Mouse (Mus musculus): ENCODE measurements around the gene Prss50. TPM values are rescaled to one million over a fixed set of nuclear protein-coding genes. Genes with fewer than 3 reads are reported as not detected.
"Not testable (repeated sequence)": the region's sequence is repeated elsewhere in the genome, so short reads cannot be mapped to it uniquely, and the experiment has no call there.

Prss50 gene
- total RNA-seq (2021): under 1 TPM; 0.32 to 0.51 TPM
- long read RNA-seq, experiment 1, partial matches to known transcripts: 0 of 1 reads
- long read RNA-seq, experiment 1, other reads (novel, unspliced or antisense): 0 of 1 reads
- long read RNA-seq, experiment 2: 0 reads

GRCm38 (mm10) chr9:110857781-110858472, at the start of gene Prss50:
Prss50 (plus strand) TSS chr9:110857967.
- peak; percentile 79 for TF ChIP-seq CTCF (conservative IDR thresholded peaks at IDR 0.05)
- H3K27ac ChIP-seq: no peak within 1 kb of the TSS
- no peak for DNase-seq (ENCODE audit: low spot score in 2 of 2)
- H3K4me3 ChIP-seq: peak within 1 kb of the TSS; percentile 23

- no peak overlapping the region for H3K27ac ChIP-seq
- TF ChIP-seq CTCF (conservative IDR thresholded peaks at IDR 0.05): no peak
- no peak overlapping the region for H3K4me3 ChIP-seq
- DNase-seq (ENCODE audit: low spot score in 2 of 2): no peak
These were observed 47.7 kb upstream of the Prss50 start for GRCm38 (mm10) chr9:110810051-110810450.

GRCm38 (mm10) chr9:110813789-110814188, 44.0 kb upstream of the Prss50 start, which contains the start of gene Prss44:
Prss44 (plus strand) TSS chr9:110813994.
- no peak for TF ChIP-seq CTCF (conservative IDR thresholded peaks at IDR 0.05)
- DNase-seq (ENCODE audit: low spot score in 2 of 2): no peak
- H3K4me3 ChIP-seq: no peak within 1 kb of the TSS

GRCm38 (mm10) chr9:110820546-110820945, 37.2 kb upstream of the Prss50 start:
- not testable (repeated sequence) for DNase-seq (ENCODE audit: low spot score in 2 of 2); H3K4me3 ChIP-seq; H3K27ac ChIP-seq

More at GRCm38 (mm10) chr9:110813789-110814188, 44.0 kb upstream of the Prss50 start, which contains the start of gene Prss44:
- H3K27ac ChIP-seq: no peak within 1 kb of the TSS

GRCm38 (mm10) chr9:110821436-110821835, 36.3 kb upstream of the Prss50 start:
- H3K27ac ChIP-seq: no peak overlapping the region
- DNase-seq (ENCODE audit: low spot score in 2 of 2): no peak
- no peak overlapping the region for H3K4me3 ChIP-seq
- no peak for TF ChIP-seq CTCF (conservative IDR thresholded peaks at IDR 0.05)

GRCm38 (mm10) chr9:110825426-110825825, 32.3 kb upstream of the Prss50 start:
- H3K27ac ChIP-seq: no peak overlapping the region
- DNase-seq (ENCODE audit: low spot score in 2 of 2): no peak
- no peak overlapping the region for H3K4me3 ChIP-seq
- TF ChIP-seq CTCF (conservative IDR thresholded peaks at IDR 0.05): no peak

GRCm38 (mm10) chr9:110825832-110826231, 31.9 kb upstream of the Prss50 start:
- Histone ChIP-seq H3K27ac (no peak overlapping the region), H3K4me3 (no peak overlapping the region)
- TF ChIP-seq CTCF (conservative IDR thresholded peaks at IDR 0.05): no peak
- no peak for DNase-seq (ENCODE audit: low spot score in 2 of 2)

GRCm38 (mm10) chr9:110826390-110826789, 31.4 kb upstream of the Prss50 start, which contains the start of gene Prss43:
Prss43 (plus strand) TSS chr9:110826690.
- no peak within 1 kb of the TSS for H3K27ac ChIP-seq
- TF ChIP-seq CTCF (conservative IDR thresholded peaks at IDR 0.05): no peak
- DNase-seq (ENCODE audit: low spot score in 2 of 2): no peak
- no peak within 1 kb of the TSS for H3K4me3 ChIP-seq

- Histone ChIP-seq H3K4me3 (no peak overlapping the region), H3K27ac (no peak overlapping the region)
- no peak for DNase-seq (ENCODE audit: low spot score in 2 of 2)
- TF ChIP-seq CTCF (conservative IDR thresholded peaks at IDR 0.05): no peak
These were observed 24.7 kb upstream of the Prss50 start for GRCm38 (mm10) chr9:110833021-110833420.

GRCm38 (mm10) chr9:110834411-110834810, 23.4 kb upstream of the Prss50 start, which contains the start of gene Prss45:
Prss45 (plus strand) TSS chr9:110834588.
- Histone ChIP-seq H3K27ac (no peak within 1 kb of the TSS), H3K4me3 (no peak within 1 kb of the TSS)
- no peak for DNase-seq (ENCODE audit: low spot score in 2 of 2)
- TF ChIP-seq CTCF (conservative IDR thresholded peaks at IDR 0.05): no peak

- no peak for DNase-seq (ENCODE audit: low spot score in 2 of 2)
- Histone ChIP-seq H3K4me3 (no peak overlapping the region), H3K27ac (no peak overlapping the region)
- TF ChIP-seq CTCF (conservative IDR thresholded peaks at IDR 0.05): no peak
These were observed 22.8 kb upstream of the Prss50 start for GRCm38 (mm10) chr9:110834961-110835360.

- peak in 1 of 2 experiments; percentile 23 for DNase-seq (ENCODE audit: low spot score in 2 of 2)
- Histone ChIP-seq H3K4me3 (no peak overlapping the region), H3K27ac (peak overlapping the region; percentile 88)
- no peak for TF ChIP-seq CTCF (conservative IDR thresholded peaks at IDR 0.05)
These were observed 21.7 kb upstream of the Prss50 start for GRCm38 (mm10) chr9:110836112-110836511.

GRCm38 (mm10) chr9:110840905-110841304, 16.9 kb upstream of the Prss50 start:
- H3K27ac ChIP-seq: no peak overlapping the region
- no peak for DNase-seq (ENCODE audit: low spot score in 2 of 2)
- H3K4me3 ChIP-seq: no peak overlapping the region
- TF ChIP-seq CTCF (conservative IDR thresholded peaks at IDR 0.05): no peak

GRCm38 (mm10) chr9:110841438-110841837, 16.3 kb upstream of the Prss50 start:
- H3K4me3 ChIP-seq: no peak overlapping the region
- DNase-seq (ENCODE audit: low spot score in 2 of 2): no peak
- TF ChIP-seq CTCF (conservative IDR thresholded peaks at IDR 0.05): no peak
- H3K27ac ChIP-seq: no peak overlapping the region

All from layer of hippocampus, adult 2 months (tissue).